Mouse (Mus musculus) naive thymus-derived CD4-positive, alpha-beta T cell, adult 5 months (primary cell): ENCODE results near the gene Rln1. TPM values are rescaled to one million over a fixed set of nuclear protein-coding genes. Genes with fewer than 3 reads are reported as not detected.

ENCODE experiments used
- polyA plus RNA-seq: library from polyadenylated mRNA; unstranded; fragments of 100-300 nt; shearing (Covaris generic); gene quantifications from one replicate; pipeline ENCODE4 v1.2.1, GENCODE M21; 2017

Rln1 gene
- not detected for polyA plus RNA-seq

DNA sequence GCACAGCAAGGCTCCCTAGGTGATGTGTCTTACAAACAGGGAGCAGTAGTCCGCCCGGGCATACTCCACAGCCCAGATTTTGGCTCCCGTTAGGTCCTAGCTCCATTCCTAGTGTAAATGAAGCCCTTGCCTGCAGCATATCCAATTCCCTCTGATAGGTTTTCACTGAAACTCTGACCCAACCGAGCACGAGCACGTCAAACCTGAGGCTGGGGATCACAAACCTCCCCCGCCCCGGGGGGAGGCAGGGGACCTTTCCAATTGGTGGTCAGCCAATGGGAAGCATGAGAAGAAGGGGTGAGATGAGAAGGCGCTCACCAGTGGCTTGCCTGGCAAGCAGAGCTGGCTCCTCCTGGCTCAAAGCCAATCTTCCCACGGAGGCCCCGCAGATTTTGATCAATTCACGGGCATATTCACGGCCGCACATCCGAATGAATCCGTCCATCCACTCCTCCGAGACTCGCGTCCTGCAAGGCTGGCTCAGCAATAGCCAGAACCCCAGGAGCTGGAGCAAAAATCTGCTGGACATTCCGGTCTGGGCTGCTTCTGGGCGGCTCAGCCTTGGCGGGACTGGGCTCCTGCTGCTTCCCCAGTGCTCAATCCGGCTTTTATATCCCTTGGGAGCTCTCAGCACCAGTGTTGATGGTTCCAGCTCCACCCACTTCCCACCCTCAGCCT is at the start of gene Rln1:
Gene Rln1 (minus strand): TSS at position 603 of the 678 bp plus-strand sequence.

DNA sequence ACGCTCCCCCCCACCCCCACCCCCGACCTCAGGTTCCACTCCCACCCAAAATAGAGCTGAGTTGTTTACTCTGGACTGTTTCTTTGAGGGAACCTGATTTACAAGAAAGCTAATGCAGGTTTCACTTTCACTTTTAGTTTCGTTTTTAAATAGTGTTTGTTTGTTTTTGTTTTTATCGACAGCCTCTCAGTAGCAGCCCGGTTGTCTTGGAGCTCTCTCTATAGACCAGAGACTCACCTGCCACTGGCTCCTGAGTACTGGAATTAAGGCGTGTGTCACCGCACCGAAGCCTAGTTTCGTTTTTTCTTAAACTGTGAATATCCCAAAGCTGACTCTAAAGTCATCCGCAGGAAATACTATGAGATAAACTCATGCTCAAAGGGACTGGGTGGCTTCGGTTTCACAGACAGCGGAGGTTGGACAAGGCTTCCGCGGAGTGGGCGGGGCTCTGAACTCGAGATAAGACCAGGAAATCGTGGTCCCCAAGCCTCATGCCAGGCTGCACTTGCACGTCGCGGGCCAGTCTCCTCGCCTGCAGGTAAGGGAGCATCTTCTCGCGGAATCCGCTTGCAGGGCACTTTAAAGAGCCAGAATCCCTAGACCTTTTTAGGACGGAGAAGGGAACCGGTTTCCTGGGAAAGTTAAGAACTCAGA is 32.6 kb upstream of the Rln1 start, which contains the start of the genes Plgrkt and Cd274:
Gene Plgrkt (minus strand): TSS at position 422 of the 654 bp plus-strand sequence.
Gene Cd274 (plus strand): TSS at position 487 of the 654 bp plus-strand sequence.

DNA sequence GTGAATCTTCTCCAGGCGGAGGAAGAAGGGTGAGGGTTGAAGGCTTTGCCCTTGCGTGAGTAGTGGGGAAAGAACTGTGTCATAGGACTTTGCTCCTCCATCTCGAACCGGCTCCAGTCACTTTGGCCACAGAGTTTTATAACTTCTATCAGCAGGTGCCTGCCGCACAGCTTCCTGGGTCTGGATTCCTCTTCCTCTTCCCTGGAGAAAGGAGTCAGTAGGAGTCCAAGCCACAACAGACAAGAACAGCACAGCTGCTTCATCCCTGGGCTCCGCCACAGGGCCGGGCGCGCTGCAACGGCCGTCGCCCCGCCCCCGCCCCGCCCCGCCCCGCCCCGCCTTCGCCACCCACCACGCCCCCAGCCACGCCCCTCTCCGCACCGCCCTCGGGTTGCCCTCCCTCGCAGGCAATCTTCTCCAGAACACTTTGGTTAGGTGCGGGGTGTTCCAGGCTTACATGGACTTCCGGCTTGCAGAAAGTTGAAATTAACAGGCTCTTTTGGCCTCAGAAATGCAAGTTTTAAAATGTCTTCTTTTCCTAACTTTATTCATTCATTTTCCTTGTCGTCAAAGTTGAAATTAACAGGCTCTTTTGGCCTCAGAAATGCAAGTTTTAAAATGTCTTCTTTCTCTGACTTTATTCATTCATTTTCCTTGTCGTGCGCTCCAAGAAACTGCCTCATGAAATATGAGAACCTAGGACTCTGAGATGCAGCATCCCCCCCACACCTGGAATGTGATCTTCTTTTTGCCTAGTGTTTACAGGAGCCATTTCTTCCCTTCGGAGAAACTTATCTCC is 9.2 kb downstream of the Rln1 start, which contains the start of gene Insl6:
Gene Insl6 (minus strand): TSS at position 304 of the 799 bp plus-strand sequence.

Other genes starting within 250 kb of the Rln1 start
- 64.3 TPM for gene Rcl1, start 233.3 kb downstream of the Rln1 start, polyA plus RNA-seq
- gene Jak2, start 82.8 kb downstream of the Rln1 start, polyA plus RNA-seq: 85.4 TPM
- gene Insl6, start 9.3 kb downstream of the Rln1 start, polyA plus RNA-seq: 12.9 TPM
- gene Plgrkt, start 32.7 kb upstream of the Rln1 start, polyA plus RNA-seq: 237 TPM
- gene Cd274, start 32.8 kb upstream of the Rln1 start, polyA plus RNA-seq: 23.8 TPM
- 1.1 TPM for gene Pdcd1lg2, start 76.2 kb upstream of the Rln1 start, polyA plus RNA-seq
- gene Ric1, start 187.6 kb upstream of the Rln1 start, polyA plus RNA-seq: 12.1 TPM